ENCODE assay signal across 30 mouse cellular contexts in genomic region chr2:151903267-151903666, GRCm38 (mm10). TPM values are rescaled to one million over a fixed set of nuclear protein-coding genes. Genes with fewer than 3 reads are reported as not detected.
"Had no signal": no experiment of that assay in that cellular context is flagged by ENCODE, and none has a peak within 500 bp of the region (broad histone marks: within the 10 kb centered on the region; RNA-seq: fewer than 3 reads in every experiment).

No protein-coding gene starts in this region.

- H3K36me3 ChIP-seq: limb, embryonic 10.5 days; limb, embryonic 12.5 days; limb, embryonic 13.5 days; limb, embryonic 15.5 days; liver, embryonic 12.5 days; liver, embryonic 13.5 days; liver, embryonic 15.5 days; lung, embryonic 15.5 days; midbrain, embryonic 10.5 days; midbrain, embryonic 12.5 days; midbrain, embryonic 15.5 days; neural tube, embryonic 12.5 days had no signal

- H3K27me3 ChIP-seq: limb, embryonic 12.5 days; limb, embryonic 13.5 days; limb, embryonic 15.5 days; liver, embryonic 12.5 days; liver, embryonic 13.5 days; liver, embryonic 15.5 days; midbrain, embryonic 12.5 days; midbrain, embryonic 15.5 days; neural tube, embryonic 12.5 days had no signal

- H3K9ac ChIP-seq: limb, embryonic 12.5 days; limb, embryonic 13.5 days; limb, embryonic 15.5 days; liver, embryonic 12.5 days; liver, embryonic 13.5 days; liver, embryonic 14.5 days; liver, embryonic 15.5 days; liver, postnatal 0 days; lung, embryonic 14.5 days; lung, embryonic 15.5 days; midbrain, embryonic 12.5 days; midbrain, embryonic 15.5 days; neural tube, embryonic 12.5 days had no signal

- H3K4me2 ChIP-seq: limb, embryonic 12.5 days; limb, embryonic 13.5 days; limb, embryonic 15.5 days; liver, embryonic 11.5 days; liver, embryonic 12.5 days; liver, embryonic 13.5 days; liver, embryonic 15.5 days; lung, embryonic 14.5 days; lung, embryonic 15.5 days; midbrain, embryonic 12.5 days; midbrain, embryonic 15.5 days; neural tube, embryonic 12.5 days had no signal

- H3K4me1 ChIP-seq: limb, embryonic 12.5 days; limb, embryonic 13.5 days; limb, embryonic 15.5 days; liver, embryonic 12.5 days; liver, embryonic 13.5 days; liver, embryonic 15.5 days; lung, embryonic 15.5 days; megakaryocyte, embryonic 14.5 days; midbrain, embryonic 12.5 days; midbrain, embryonic 15.5 days; neural tube, embryonic 12.5 days had no signal

- DNase-seq: left cerebral cortex, postnatal 4 days; liver; liver, embryonic 13.5 days; liver, postnatal 0 days; lung, adult 18-20 months; lung, adult 2 months; lung, embryonic 14.5 days; lung, postnatal 10 days; lung, postnatal 14 days; lung, postnatal 36 days; midbrain, embryonic 14.5 days had no signal

- H3K4me3 ChIP-seq: limb, embryonic 10.5 days; limb, embryonic 12.5 days; limb, embryonic 13.5 days; limb, embryonic 15.5 days; liver, embryonic 12.5 days; liver, embryonic 13.5 days; liver, embryonic 15.5 days; lung, embryonic 15.5 days; megakaryocyte, embryonic 14.5 days; midbrain, embryonic 10.5 days; midbrain, embryonic 12.5 days; midbrain, embryonic 15.5 days; myocyte; neural tube, embryonic 12.5 days had no signal

- H3K9me3 ChIP-seq: limb, embryonic 10.5 days; limb, embryonic 12.5 days; limb, embryonic 13.5 days; limb, embryonic 15.5 days; liver, embryonic 12.5 days; liver, embryonic 13.5 days; liver, embryonic 15.5 days; lung, embryonic 15.5 days; megakaryocyte, embryonic 14.5 days; midbrain, embryonic 10.5 days; midbrain, embryonic 12.5 days; midbrain, embryonic 15.5 days; neural tube, embryonic 12.5 days had no signal

- H3K27ac ChIP-seq: limb, embryonic 10.5 days; limb, embryonic 12.5 days; limb, embryonic 13.5 days; limb, embryonic 15.5 days; liver, embryonic 12.5 days; liver, embryonic 13.5 days; liver, embryonic 14.5 days; liver, embryonic 15.5 days; lung, embryonic 15.5 days; macrophage; midbrain, embryonic 10.5 days; midbrain, embryonic 12.5 days; midbrain, embryonic 15.5 days; neural tube, embryonic 12.5 days had no signal

- ATAC-seq: liver, embryonic 12.5 days; liver, postnatal 0 days; lung, postnatal 0 days; midbrain, embryonic 15.5 days; midbrain, embryonic 16.5 days had no signal

RNA-seq across cellular contexts. Expression of gene Angpt4, which starts 7.7 kb away (rescaled TPM):
- polyA plus RNA-seq: limb, embryonic 11.5 days; liver, embryonic 13.5 days; liver, embryonic 15.5 days; macrophage had no signal
